Mouse (Mus musculus) bone marrow macrophage, adult 2 months (primary cell): ENCODE measurements around the gene Myo1g.

Experiments
- CTCF ChIP-seq: IDR thresholded peaks from 2 replicates; pipeline ENCODE4 v1.5.1; 2012; ENCODE audit warnings: low read depth, mild to moderate bottlenecking, low read length, moderate library complexity
- POLR2A ChIP-seq: IDR thresholded peaks from 2 replicates; pipeline ENCODE4 v1.6.1; 2012; ENCODE audit warnings: mild to moderate bottlenecking, low read depth, low read length, borderline replicate concordance

- TF ChIP-seq POLR2A (no peak), CTCF (no peak)
These were observed 52.2 kb downstream of the Myo1g start for GRCm38 (mm10) chr11:6468541-6468940.
